Mouse (Mus musculus) bone marrow, adult 2 months (tissue): ENCODE measurements around the gene Cradd.

ENCODE experiments used
- CTCF ChIP-seq: fragments of 200-500 bp; IDR thresholded peaks from 2 replicates; pipeline ENCODE4 v1.5.1; 2011; ENCODE audit warnings: low read length, control low read depth; ENCODE audit not compliant: control insufficient read depth, insufficient read depth
- POLR2A ChIP-seq: fragments of 200-500 bp; IDR thresholded peaks from 2 replicates; pipeline ENCODE4 v1.6.1; 2011; ENCODE audit warnings: low read depth, mild to moderate bottlenecking, control low read depth, low read length, borderline replicate concordance; ENCODE audit not compliant: control insufficient read depth

- no peak for TF ChIP-seq CTCF
- no peak for TF ChIP-seq POLR2A
Observed at GRCm38 (mm10) chr10:95248362-95248761, 75.6 kb downstream of the Cradd start.
